Mouse (Mus musculus): ENCODE data around the gene Nme7. TPM values are rescaled to one million over a fixed set of nuclear protein-coding genes. Genes with fewer than 3 reads are reported as not detected.
A peak's percentile ranks its signal among the peaks of the same experiment; 100 is the strongest.

The Nme7 gene
- polyA plus RNA-seq, 1 experiment from 2014 or later: 14.1 TPM

DNA sequence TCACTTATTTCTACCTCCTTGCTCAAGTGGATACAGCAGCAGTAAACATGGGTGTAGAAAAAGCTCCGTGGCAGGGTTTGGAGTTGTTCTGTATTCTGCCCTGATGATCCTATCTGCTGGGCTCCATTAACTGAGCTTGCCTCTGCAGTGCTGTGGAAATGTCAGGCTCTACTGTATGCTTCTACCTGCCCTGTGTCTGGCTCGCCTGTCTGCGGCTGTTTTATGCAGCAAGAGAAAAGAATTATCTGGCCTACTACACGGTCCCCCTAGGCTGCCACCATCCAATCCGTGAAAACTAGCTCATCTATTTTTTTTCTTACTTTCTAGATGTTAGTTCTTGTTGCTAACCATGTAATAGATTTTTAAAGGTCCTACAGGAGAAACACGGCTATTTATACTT, 81.1 kb downstream of the Nme7 start:
- Histone ChIP-seq H3K4me2 (no peak overlapping the region), H3K27me3 (no peaks in the 10 kb centered on the region), H3K9ac (no peak overlapping the region), H3K9me3 (replicated peaks) (no peaks in the 10 kb centered on the region), H3K36me3 (no peaks in the 10 kb centered on the region), H3K4me1 (replicated peaks) (no peaks in the 10 kb centered on the region), H3K27ac (no peak overlapping the region), H3K4me3 (replicated peaks) (no peak overlapping the region)
- no peak for DNase-seq
- WGBS (ENCODE audit: insufficient replicate concordance): 74% methylated on average over 6 of the region's 6 CpGs
- no peak for ATAC-seq (ENCODE audit: low read depth)

DNA sequence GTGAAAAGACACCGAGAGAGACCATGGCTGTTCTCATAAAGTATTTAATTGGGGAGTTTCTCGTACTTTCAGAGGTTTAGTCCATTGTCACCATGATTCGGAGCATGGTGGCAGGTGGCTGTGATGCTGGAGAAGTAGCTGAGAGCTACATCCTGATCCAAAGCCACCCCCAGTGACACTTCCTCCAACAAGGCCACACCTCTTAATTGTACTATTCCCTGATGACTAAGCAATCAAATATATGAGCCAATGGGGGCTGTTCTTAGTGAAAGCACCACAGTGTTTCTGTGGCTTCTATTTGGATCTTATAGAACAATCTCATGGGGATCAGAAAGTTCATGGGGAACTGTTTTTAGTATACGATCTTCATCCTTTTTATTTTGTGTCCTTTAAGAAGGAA, 85.8 kb downstream of the Nme7 start:
- Histone ChIP-seq H3K27ac (no peak overlapping the region), H3K9ac (no peak overlapping the region), H3K27me3 (no peaks in the 10 kb centered on the region), H3K4me1 (replicated peaks) (no peaks in the 10 kb centered on the region), H3K9me3 (replicated peaks) (no peaks in the 10 kb centered on the region), H3K4me2 (no peak overlapping the region), H3K4me3 (replicated peaks) (no peak overlapping the region), H3K36me3 (no peaks in the 10 kb centered on the region)
- DNase-seq (no peak), ATAC-seq (ENCODE audit: low read depth) (no peak)
- WGBS (ENCODE audit: insufficient replicate concordance): 72% methylated on average over 4 of the region's 4 CpGs

DNA sequence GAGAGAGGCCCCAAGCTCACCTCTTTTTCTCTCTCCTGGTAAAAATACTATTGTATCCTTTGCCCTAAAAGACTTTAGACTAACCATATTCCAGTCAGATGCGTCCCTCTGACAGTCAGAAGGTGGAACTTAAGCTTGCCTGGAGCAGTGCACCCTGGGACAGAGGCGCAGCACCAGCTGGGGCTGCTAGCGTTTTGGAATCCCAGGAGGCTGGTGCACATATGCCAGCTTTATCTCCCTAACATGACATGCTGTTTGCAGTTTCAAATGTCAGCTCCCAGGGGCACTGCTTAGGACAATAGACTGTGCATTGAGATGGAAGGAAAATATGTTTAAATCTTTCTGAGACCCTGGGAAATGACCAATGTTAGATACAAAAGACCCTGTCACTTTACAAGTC, 88.3 kb downstream of the Nme7 start:
- Histone ChIP-seq H3K27ac (no peak overlapping the region), H3K27me3 (no peaks in the 10 kb centered on the region), H3K4me2 (no peak overlapping the region)

DNA sequence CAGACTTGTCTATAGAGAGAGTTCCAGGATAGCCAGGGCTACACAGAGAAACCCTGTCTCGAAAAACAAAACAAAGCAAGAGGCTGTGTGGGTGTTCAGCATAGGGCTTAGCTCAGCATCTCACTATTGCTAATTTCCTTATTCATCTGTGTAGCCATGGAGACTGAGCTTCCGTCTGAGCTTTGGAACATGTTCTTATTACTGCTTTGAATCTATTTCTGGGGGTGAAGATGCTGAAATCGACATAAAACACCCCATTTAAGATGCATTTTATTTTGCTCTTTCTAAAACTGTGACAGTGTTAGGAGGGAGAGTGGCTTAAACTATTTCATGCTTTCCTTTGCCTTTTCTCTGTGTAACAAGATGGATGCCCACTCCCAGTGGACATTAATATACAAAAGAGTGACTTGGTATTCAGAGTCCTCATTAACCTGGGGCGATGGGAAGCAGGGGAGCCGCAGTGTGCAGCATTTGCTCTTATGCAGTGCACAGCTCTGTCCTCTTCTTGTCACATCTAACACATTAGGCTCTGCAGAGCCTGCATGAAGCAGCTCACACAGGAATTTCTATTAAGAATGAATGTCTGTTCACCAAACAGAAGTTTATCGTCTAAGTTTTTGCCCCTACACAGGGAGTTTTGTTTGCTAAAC, 91.3 kb downstream of the Nme7 start:
- Histone ChIP-seq H3K9me3 (replicated peaks) (no peaks in the 10 kb centered on the region), H3K4me3 (replicated peaks) (no peak overlapping the region), H3K4me2 (no peak overlapping the region), H3K36me3 (no peaks in the 10 kb centered on the region), H3K4me1 (replicated peaks) (no peaks in the 10 kb centered on the region), H3K27me3 (no peaks in the 10 kb centered on the region), H3K9ac (no peak overlapping the region), H3K27ac (no peak overlapping the region)
- 74% methylated on average over 6 of the region's 6 CpGs for WGBS (ENCODE audit: insufficient replicate concordance)
- ATAC-seq (ENCODE audit: low read depth): no peak
- no peak for DNase-seq

More for the DNA sequence above, 88.3 kb downstream of the Nme7 start:
- Histone ChIP-seq H3K9ac (no peak overlapping the region), H3K9me3 (replicated peaks) (no peaks in the 10 kb centered on the region), H3K4me3 (replicated peaks) (no peak overlapping the region), H3K36me3 (no peaks in the 10 kb centered on the region), H3K4me1 (replicated peaks) (no peaks in the 10 kb centered on the region)
- no peak for ATAC-seq (ENCODE audit: low read depth)
- DNase-seq: no peak
- WGBS (ENCODE audit: insufficient replicate concordance): 45% methylated on average over 3 of the region's 3 CpGs

DNA sequence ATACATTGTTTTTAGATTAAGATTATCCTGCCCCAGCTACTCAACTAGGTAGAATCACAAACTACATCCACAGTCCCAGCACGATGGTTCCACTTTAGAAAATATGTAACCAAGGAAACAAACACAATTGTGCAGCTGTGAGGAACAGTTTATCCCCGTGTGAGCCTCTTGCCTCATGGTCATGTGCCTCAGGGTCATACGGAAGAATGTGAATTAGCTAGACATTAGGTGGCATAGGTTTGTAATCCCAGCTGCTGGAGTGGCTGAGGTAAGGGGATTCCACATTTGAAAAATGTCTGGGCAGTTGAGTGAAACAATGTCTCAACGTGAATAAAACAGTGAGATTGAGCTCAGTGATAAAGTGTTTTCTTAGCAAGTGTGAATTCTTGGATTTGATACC, 93.8 kb downstream of the Nme7 start:
- H3K4me3 ChIP-seq (replicated peaks): no peak overlapping the region
- ATAC-seq (ENCODE audit: low read depth) (no peak), DNase-seq (no peak)
- H3K4me2 ChIP-seq: no peak overlapping the region
- H3K27ac ChIP-seq: no peak overlapping the region
- H3K4me1 ChIP-seq (replicated peaks): no peaks in the 10 kb centered on the region
- no peaks in the 10 kb centered on the region for H3K9me3 ChIP-seq (replicated peaks)
- 53% methylated on average over 4 of the region's 4 CpGs for WGBS (ENCODE audit: insufficient replicate concordance)
- no peak overlapping the region for H3K9ac ChIP-seq
- peaks cover 7% of the 10 kb centered on the region; the same call in 1 of the 2 replicates for H3K36me3 ChIP-seq
- no peaks in the 10 kb centered on the region for H3K27me3 ChIP-seq

DNA sequence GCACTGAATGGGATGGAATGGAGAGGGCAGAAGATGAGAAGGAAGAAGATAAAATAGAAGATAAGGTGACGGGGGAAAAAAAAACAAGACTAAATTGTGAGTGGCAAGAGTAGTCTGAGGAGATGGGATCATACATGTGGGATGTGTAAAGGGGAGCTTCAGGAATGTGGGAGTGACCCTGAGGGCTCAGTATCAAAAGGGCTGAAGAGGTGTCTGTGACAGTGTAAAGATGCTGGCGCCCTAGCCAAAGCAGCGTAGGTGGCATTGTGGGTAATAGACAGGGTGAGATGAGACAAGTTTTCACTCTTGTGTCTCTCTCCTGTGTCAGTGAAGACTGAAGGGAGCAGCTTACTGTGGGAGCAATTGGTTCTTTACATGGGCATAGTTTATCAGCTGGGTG, 95.7 kb downstream of the Nme7 start:
- Histone ChIP-seq H3K4me1 (replicated peaks) (no peaks in the 10 kb centered on the region), H3K9ac (no peak overlapping the region), H3K27ac (no peak overlapping the region), H3K36me3 (peaks cover 7% of the 10 kb centered on the region; the same call in 1 of the 2 replicates), H3K4me3 (replicated peaks) (no peak overlapping the region), H3K9me3 (replicated peaks) (no peaks in the 10 kb centered on the region), H3K27me3 (no peaks in the 10 kb centered on the region), H3K4me2 (no peak overlapping the region)
- 76% methylated on average over 3 of the region's 3 CpGs for WGBS (ENCODE audit: insufficient replicate concordance)
- no peak for ATAC-seq (ENCODE audit: low read depth)
- no peak for DNase-seq

DNA sequence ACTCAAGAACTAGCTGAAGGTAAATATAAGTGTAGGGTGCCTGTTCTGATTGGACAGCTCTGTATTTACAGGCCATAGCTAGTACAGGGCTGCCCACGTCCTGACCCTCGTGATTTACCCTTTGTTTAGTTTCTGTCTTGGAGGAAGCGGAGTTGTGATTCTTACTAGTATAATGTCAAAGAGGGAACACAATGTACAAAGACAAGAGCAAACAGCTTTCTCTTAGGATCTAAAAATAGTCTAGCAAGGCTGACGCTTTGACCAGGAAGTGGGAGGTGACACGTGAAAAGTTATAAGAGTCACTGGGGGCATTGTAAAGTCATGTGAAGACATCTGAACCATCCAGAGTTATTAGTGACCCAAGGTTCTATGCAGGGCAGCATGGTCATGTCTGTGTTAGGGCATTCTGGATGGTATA, 101.5 kb downstream of the Nme7 start:
- Histone ChIP-seq H3K27ac (no peak overlapping the region), H3K27me3 (no peaks in the 10 kb centered on the region), H3K9me3 (replicated peaks) (no peaks in the 10 kb centered on the region), H3K36me3 (peaks cover 7% of the 10 kb centered on the region; the same call in 1 of the 2 replicates), H3K4me3 (replicated peaks) (no peak overlapping the region), H3K4me1 (replicated peaks) (0 out of 2 replicates have a peak, but pooled peaks cover 3% of the 10 kb centered on the region), H3K9ac (no peak overlapping the region), H3K4me2 (no peak overlapping the region)
- DNase-seq: no peak
- ATAC-seq (ENCODE audit: low read depth): 0 out of 2 replicates have a peak, but pooled peaks have one; percentile 34
- 38% methylated on average over 5 of the region's 5 CpGs for WGBS (ENCODE audit: insufficient replicate concordance)

DNA sequence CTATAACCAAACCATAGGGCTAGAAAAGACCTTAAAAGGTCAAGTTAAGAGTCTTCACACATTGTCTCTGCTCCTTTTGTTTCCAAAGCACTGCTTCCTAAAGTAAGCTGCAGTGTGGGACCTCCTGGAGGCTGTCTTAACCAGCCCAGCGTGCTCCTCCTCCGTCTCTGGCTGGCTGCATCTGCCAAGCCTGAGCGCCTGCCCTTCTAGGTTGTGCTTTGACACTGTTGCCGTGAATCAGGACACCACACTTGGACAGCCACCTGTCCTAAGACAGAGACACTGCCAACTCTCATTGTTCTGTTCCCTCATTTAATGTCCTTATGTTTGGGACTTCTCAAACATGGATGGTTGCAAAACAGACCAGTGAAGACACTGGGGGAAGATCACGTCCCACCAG, 102.6 kb downstream of the Nme7 start:
- 64% methylated on average over 5 of the region's 5 CpGs for WGBS (ENCODE audit: insufficient replicate concordance)
- no peak overlapping the region for H3K9ac ChIP-seq
- peaks cover 7% of the 10 kb centered on the region; the same call in 1 of the 2 replicates for H3K36me3 ChIP-seq
- no peak overlapping the region for H3K27ac ChIP-seq
- no peak for ATAC-seq (ENCODE audit: low read depth)
- H3K4me1 ChIP-seq (replicated peaks): 0 out of 2 replicates have a peak, but pooled peaks cover 3% of the 10 kb centered on the region
- no peak overlapping the region for H3K4me2 ChIP-seq
- H3K9me3 ChIP-seq (replicated peaks): no peaks in the 10 kb centered on the region
- H3K27me3 ChIP-seq: no peaks in the 10 kb centered on the region
- H3K4me3 ChIP-seq (replicated peaks): no peak overlapping the region
- no peak for DNase-seq

DNA sequence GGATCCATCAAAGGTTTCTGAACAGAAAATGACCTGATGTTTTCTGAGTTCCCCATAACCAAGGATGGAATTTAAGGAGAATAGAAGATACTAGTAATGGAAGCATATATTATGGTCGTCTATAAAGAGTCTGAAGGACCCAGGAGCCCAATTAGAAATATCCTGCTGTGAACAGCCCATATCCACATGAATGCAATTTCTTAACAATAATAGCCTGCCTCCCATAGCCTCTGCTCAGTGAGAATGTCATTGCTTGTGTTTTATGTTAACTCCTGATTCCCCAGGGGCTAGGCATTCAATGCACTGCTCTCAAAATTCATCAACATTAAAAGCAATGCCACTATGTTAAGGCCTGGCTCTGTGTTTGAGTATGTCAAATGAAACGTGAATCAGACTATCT, 104.7 kb downstream of the Nme7 start:
- Histone ChIP-seq H3K4me1 (replicated peaks) (peaks cover 5% of the 10 kb centered on the region), H3K9ac (no peak overlapping the region), H3K4me3 (replicated peaks) (no peak overlapping the region), H3K9me3 (replicated peaks) (no peaks in the 10 kb centered on the region), H3K4me2 (no peak overlapping the region), H3K27me3 (no peaks in the 10 kb centered on the region), H3K36me3 (no peaks in the 10 kb centered on the region), H3K27ac (no peak overlapping the region)
- ATAC-seq (ENCODE audit: low read depth) (no peak), DNase-seq (no peak)
- WGBS (ENCODE audit: insufficient replicate concordance): 65% methylated on average over 2 of the region's 2 CpGs

DNA sequence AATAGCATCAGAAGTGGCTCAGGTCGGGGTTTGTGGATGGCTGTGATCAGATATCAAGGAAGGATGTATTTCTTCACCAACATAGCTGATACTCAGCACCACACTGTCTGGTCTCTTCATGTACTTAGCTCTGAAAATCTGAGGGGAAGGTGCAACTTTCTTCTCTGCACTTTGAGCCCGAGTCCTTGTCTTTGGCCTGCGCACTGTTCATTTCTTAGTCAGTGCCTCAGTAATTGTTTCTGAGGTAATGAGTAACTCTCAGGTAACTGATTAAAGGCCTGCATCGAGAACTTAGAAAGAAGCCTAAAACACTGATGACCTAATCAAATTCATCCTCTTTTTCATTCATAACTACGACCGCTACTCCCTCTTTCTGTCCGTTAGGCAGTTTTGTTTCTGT, 107.4 kb downstream of the Nme7 start:
- DNase-seq (no peak), ATAC-seq (ENCODE audit: low read depth) (no peak)
- Histone ChIP-seq H3K27me3 (no peaks in the 10 kb centered on the region), H3K4me1 (replicated peaks) (peaks cover 4% of the 10 kb centered on the region), H3K4me3 (replicated peaks) (no peak overlapping the region), H3K9ac (no peak overlapping the region), H3K4me2 (no peak overlapping the region), H3K9me3 (replicated peaks) (no peaks in the 10 kb centered on the region), H3K36me3 (no peaks in the 10 kb centered on the region), H3K27ac (no peak overlapping the region)
- WGBS (ENCODE audit: insufficient replicate concordance): 74% methylated on average over 7 of the region's 7 CpGs

DNA sequence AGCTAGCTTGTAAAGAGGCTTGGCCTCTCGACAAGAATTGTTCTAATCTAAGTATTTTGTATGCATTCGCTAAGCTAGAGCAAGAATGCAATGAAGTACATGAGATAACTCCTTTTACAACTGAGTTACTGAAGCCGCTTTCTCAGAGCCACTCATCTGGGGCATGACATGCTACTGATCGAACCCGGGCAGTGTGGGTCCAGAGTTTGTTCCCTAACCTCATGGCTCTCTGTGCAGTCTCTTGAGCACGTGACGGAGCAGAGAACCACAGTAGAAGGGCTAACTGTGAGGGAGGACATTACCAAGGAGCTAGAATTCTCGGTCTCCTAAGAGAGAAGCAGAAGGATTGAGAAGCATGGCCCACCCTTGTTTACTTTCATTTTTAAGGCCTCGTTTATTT, 109.0 kb downstream of the Nme7 start:
- Histone ChIP-seq H3K4me3 (replicated peaks) (no peak overlapping the region), H3K4me1 (replicated peaks) (peaks cover 4% of the 10 kb centered on the region), H3K27ac (no peak overlapping the region), H3K9ac (no peak overlapping the region), H3K9me3 (replicated peaks) (no peaks in the 10 kb centered on the region), H3K4me2 (no peak overlapping the region), H3K27me3 (no peaks in the 10 kb centered on the region), H3K36me3 (no peaks in the 10 kb centered on the region)
- DNase-seq: no peak
- WGBS (ENCODE audit: insufficient replicate concordance): 73% methylated on average over 9 of the region's 9 CpGs
- ATAC-seq (ENCODE audit: low read depth): no peak

DNA sequence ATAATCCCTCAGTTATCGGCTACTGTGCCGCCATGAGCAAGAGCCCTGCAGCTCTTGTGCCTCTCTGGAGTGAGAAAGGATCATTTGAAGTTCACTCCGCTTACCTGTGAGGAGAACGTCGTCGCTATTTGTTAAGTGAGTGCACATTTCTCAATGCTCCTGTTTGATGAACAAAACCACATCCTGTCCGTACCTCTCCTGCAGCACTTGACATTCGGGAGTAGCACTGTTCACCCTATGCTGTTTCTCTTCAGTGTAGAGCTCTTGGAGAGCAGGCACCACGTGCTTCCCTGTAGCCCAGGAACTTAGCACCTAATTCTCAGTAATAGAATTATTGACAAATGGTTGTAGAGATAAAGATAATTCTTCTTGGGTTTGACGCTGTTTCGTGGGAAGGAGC, 109.7 kb downstream of the Nme7 start:
- Histone ChIP-seq H3K27me3 (no peaks in the 10 kb centered on the region), H3K9me3 (replicated peaks) (no peaks in the 10 kb centered on the region), H3K27ac (no peak overlapping the region), H3K4me3 (replicated peaks) (no peak overlapping the region), H3K36me3 (no peaks in the 10 kb centered on the region), H3K4me1 (replicated peaks) (peaks cover 6% of the 10 kb centered on the region), H3K9ac (no peak overlapping the region), H3K4me2 (no peak overlapping the region)
- 61% methylated on average over 11 of the region's 11 CpGs for WGBS (ENCODE audit: insufficient replicate concordance)
- no peak for DNase-seq
- ATAC-seq (ENCODE audit: low read depth): no peak

Measured in liver, embryonic 13.5 days (tissue).